Mouse (Mus musculus): Measurements from ENCODE around the gene Pcp4l1. TPM values are rescaled to one million over a fixed set of nuclear protein-coding genes. Genes with fewer than 3 reads are reported as not detected.

Gene Pcp4l1
- polyA plus RNA-seq, 1 experiment from 2014 or later: 32.8 TPM

Other genes starting within 250 kb of the Pcp4l1 start
- 2.1 and 3.2 TPM in 2 replicates for gene Fcgr2b, start 219.7 kb downstream of the Pcp4l1 start, polyA plus RNA-seq (2015; fragmentation: Nextera tagmentation; extraction: Ambion mirVana)
- 1.3 and 1.7 TPM in 2 replicates for gene Fcgr4, start 177.3 kb downstream of the Pcp4l1 start, polyA plus RNA-seq (2015; fragmentation: Nextera tagmentation; extraction: Ambion mirVana)
- 18.7 and 18.8 TPM in 2 replicates for gene Fcgr3, start 131.3 kb downstream of the Pcp4l1 start, polyA plus RNA-seq (2015; fragmentation: Nextera tagmentation; extraction: Ambion mirVana)
- 1.6 and 2.9 TPM in 2 replicates for gene Cfap126, start 82.3 kb downstream of the Pcp4l1 start, polyA plus RNA-seq (2015; fragmentation: Nextera tagmentation; extraction: Ambion mirVana)
- gene Sdhc, start 45.7 kb downstream of the Pcp4l1 start, polyA plus RNA-seq (2015; fragmentation: Nextera tagmentation; extraction: Ambion mirVana): 258 and 282 TPM in 2 replicates
- gene Mpz, start 45.6 kb downstream of the Pcp4l1 start, polyA plus RNA-seq (2015; fragmentation: Nextera tagmentation; extraction: Ambion mirVana): 1.8 and 2.2 TPM in 2 replicates
- 1.6 and 2.0 TPM in 2 replicates for gene Nr1i3, start 17.7 kb upstream of the Pcp4l1 start, polyA plus RNA-seq (2015; fragmentation: Nextera tagmentation; extraction: Ambion mirVana)
- 22.4 and 29.0 TPM in 2 replicates for gene Tomm40l, start 26.2 kb upstream of the Pcp4l1 start, polyA plus RNA-seq (2015; fragmentation: Nextera tagmentation; extraction: Ambion mirVana)
- gene Apoa2, start 28.8 kb upstream of the Pcp4l1 start, polyA plus RNA-seq (2015; fragmentation: Nextera tagmentation; extraction: Ambion mirVana): 158 and 523 TPM in 2 replicates
- 72.6 and 82.0 TPM in 2 replicates for gene Fcer1g, start 38.1 kb upstream of the Pcp4l1 start, polyA plus RNA-seq (2015; fragmentation: Nextera tagmentation; extraction: Ambion mirVana)
- gene Adamts4, start 54.2 kb upstream of the Pcp4l1 start, polyA plus RNA-seq (2015; fragmentation: Nextera tagmentation; extraction: Ambion mirVana): 8.5 and 8.8 TPM in 2 replicates
- 238 and 270 TPM in 2 replicates for gene Ndufs2, start 55.1 kb upstream of the Pcp4l1 start, polyA plus RNA-seq (2015; fragmentation: Nextera tagmentation; extraction: Ambion mirVana)
- gene B4galt3, start 74.1 kb upstream of the Pcp4l1 start, polyA plus RNA-seq (2015; fragmentation: Nextera tagmentation; extraction: Ambion mirVana): 66.4 and 67.4 TPM in 2 replicates
- gene Ppox, start 84.9 kb upstream of the Pcp4l1 start, polyA plus RNA-seq (2015; fragmentation: Nextera tagmentation; extraction: Ambion mirVana): 46.5 and 51.8 TPM in 2 replicates
- gene Usp21, start 91.7 kb upstream of the Pcp4l1 start, polyA plus RNA-seq (2015; fragmentation: Nextera tagmentation; extraction: Ambion mirVana): 67.8 and 69.8 TPM in 2 replicates
- 94.9 and 115 TPM in 2 replicates for gene Ufc1, start 98.8 kb upstream of the Pcp4l1 start, polyA plus RNA-seq (2015; fragmentation: Nextera tagmentation; extraction: Ambion mirVana)
- gene Dedd, start 132.9 kb upstream of the Pcp4l1 start, polyA plus RNA-seq (2015; fragmentation: Nextera tagmentation; extraction: Ambion mirVana): 43.1 and 44.7 TPM in 2 replicates
- gene Nit1, start 149.4 kb upstream of the Pcp4l1 start, polyA plus RNA-seq (2015; fragmentation: Nextera tagmentation; extraction: Ambion mirVana): 42.0 and 46.4 TPM in 2 replicates
- 97.2 and 99.5 TPM in 2 replicates for gene Pfdn2, start 149.4 kb upstream of the Pcp4l1 start, polyA plus RNA-seq (2015; fragmentation: Nextera tagmentation; extraction: Ambion mirVana)
- 1.0 and 1.8 TPM in 2 replicates for gene Klhdc9, start 164.5 kb upstream of the Pcp4l1 start, polyA plus RNA-seq (2015; fragmentation: Nextera tagmentation; extraction: Ambion mirVana)
- 19.3 and 26.5 TPM in 2 replicates for gene Nectin4, start 173.8 kb upstream of the Pcp4l1 start, polyA plus RNA-seq (2015; fragmentation: Nextera tagmentation; extraction: Ambion mirVana)
- 2.9 and 3.0 TPM in 2 replicates for gene Arhgap30, start 192.7 kb upstream of the Pcp4l1 start, polyA plus RNA-seq (2015; fragmentation: Nextera tagmentation; extraction: Ambion mirVana)
- gene Usf1, start 215.0 kb upstream of the Pcp4l1 start, polyA plus RNA-seq (2015; fragmentation: Nextera tagmentation; extraction: Ambion mirVana): 63.3 and 66.5 TPM in 2 replicates
- 5.3 and 5.9 TPM in 2 replicates for gene Tstd1, start 222.6 kb upstream of the Pcp4l1 start, polyA plus RNA-seq (2015; fragmentation: Nextera tagmentation; extraction: Ambion mirVana)
- 108 and 121 TPM in 2 replicates for gene F11r, start 241.3 kb upstream of the Pcp4l1 start, polyA plus RNA-seq (2015; fragmentation: Nextera tagmentation; extraction: Ambion mirVana)